Mouse (Mus musculus) G1E (cell line): Measurements from ENCODE around the gene Arhgap31.
"Not testable (repeated sequence)": the region's sequence is repeated elsewhere in the genome, so short reads cannot be mapped to it uniquely, and the experiment has no call there.

Experiments
- CTCF ChIP-seq: IDR thresholded peaks from 2 replicates; pipeline ENCODE4 v1.5.1; 2012; ENCODE audit warnings: low read depth, low read length, inconsistent platforms, mixed read lengths
- GATA1 ChIP-seq: IDR thresholded peaks from 2 replicates; pipeline ENCODE4 v1.6.1; 2012; ENCODE audit warnings: borderline replicate concordance, low read length, inconsistent platforms, mixed read lengths
- POLR2AphosphoS5 ChIP-seq: IDR thresholded peaks from 2 replicates; pipeline ENCODE4 v1.6.1; 2012; ENCODE audit warnings: low read depth, low read length, inconsistent platforms; ENCODE audit not compliant: insufficient replicate concordance
- TAL1 ChIP-seq: conservative IDR thresholded peaks from 2 replicates; pipeline ENCODE4 v1.6.1; 2012; ENCODE audit warnings: low read depth, low read length, inconsistent platforms, mixed read lengths

- TF ChIP-seq CTCF, TAL1, GATA1, POLR2AphosphoS5: not testable (repeated sequence)
These were observed 35.1 kb downstream of the Arhgap31 start for GRCm38 (mm10) chr16:38677941-38678340.
